Mouse (Mus musculus) ovary, adult 18-20 months (tissue): ENCODE measurements around the gene Ebi3.
"Not testable (repeated sequence)": the region's sequence is repeated elsewhere in the genome, so short reads cannot be mapped to it uniquely, and the experiment has no call there.

Experiments used
- DNase-seq: peaks from one replicate; pipeline ENCODE4 v3.0.0; 2022; ENCODE audit warnings: low spot score, mixed read lengths

The Ebi3 gene

DNA sequence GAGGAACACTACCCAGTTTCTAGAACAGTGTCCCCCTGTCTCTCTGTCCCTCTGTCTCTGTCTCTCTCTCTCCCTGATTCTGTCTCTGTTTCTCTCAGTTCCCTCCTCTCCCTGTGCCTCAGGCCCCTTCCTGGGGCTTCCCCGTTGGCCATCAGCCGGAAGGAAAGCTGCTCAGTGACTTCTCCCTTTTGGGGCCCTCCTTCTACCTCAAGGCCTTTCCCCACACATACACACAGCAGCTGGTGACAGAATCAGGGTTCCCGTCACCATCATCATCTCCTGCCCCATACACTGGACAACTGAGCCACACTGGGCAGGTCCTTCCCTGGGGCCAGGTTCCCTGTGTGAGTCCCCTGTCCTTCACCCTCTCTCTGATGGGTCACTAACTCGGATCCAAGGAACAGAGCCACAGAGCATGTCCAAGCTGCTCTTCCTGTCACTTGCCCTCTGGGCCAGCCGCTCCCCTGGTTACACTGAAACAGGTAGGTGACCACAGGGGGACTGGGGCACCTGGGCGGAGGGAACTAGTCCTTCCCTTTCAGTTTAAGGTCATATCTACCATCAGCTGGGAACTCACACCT lies at the start of gene Ebi3:
Ebi3 (plus strand) TSS at position 194 of the 581 bp plus-strand sequence.
- DNase-seq = peak; percentile 1

DNA sequence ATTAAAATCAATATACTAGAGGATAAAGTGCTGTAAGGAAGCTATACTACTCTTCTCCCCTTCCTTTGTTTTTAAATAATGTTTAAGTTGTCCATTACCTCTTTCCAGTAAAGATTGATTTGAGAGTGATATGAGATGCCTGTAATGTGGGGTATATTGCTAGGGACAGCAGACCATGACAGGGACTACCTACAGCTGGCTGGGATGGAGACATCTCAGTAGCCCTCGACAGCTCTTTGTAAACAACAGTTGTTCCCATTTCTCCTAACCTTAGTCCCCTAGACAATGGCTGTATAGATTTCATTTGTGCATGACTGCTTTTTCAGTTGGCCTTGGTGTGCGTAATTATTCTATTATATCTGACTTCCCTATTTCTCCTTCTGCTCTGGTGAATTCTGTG lies 49.4 kb upstream of the Ebi3 start:
- DNase-seq = no peak

DNA sequence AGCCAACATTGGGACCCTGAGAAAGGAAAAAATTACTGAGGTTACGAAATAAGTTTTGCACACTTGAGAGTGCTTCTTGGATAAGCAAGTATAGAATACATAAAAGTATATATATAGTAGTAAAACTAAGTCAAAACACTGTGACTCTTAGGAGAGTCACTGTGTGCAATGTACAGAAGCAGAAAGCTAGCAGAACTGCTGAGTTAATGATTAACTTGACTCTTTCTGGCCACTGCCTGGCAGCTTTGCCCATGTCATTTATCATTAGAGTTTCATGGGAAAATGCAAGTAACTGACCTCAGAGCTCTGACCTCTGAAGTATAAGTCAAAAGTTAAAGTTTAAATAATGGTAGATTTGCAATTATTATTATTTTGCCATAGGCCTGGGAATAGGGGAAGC lies 48.8 kb upstream of the Ebi3 start:
- no peak for DNase-seq

DNA sequence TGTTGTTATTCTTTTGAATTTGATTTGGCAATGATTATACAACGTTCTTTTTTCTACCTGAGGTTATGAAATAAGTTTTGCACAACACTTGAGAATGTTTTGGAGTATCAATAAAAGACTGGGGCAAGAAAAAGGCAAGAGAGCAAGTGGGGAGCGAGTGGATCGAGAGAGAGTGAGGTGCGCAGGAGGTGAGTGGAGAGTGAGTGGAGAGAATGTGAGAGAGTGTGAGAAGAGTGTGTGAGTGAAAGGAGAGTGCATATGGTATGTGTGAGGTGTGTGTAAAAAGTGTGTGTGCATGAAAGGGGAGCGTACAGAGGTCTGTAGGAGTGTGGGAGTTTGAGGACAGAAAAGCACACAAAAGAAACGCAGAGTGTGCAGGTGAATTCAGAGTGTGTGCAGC lies 48.3 kb upstream of the Ebi3 start:
- no peak for DNase-seq

DNA sequence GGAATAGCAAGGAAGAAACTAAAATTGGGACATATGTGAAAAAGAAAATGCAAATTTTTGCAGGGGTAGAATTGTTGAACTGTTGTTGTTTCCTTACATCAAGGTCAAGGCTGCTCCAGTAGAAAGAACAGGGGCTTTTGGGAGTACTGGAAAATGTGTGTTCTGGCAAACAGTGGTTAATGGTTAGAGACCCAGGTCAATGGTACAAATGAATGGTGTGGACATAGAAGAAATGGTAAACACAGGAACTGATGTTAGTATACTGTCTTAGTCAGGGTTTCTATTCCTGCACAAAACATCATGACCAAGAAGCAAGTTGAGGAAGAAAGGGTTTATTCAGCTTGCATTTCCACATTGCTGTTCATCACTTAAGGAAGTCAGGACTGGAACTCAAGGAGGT lies 45.8 kb upstream of the Ebi3 start:
- no peak for DNase-seq

DNA sequence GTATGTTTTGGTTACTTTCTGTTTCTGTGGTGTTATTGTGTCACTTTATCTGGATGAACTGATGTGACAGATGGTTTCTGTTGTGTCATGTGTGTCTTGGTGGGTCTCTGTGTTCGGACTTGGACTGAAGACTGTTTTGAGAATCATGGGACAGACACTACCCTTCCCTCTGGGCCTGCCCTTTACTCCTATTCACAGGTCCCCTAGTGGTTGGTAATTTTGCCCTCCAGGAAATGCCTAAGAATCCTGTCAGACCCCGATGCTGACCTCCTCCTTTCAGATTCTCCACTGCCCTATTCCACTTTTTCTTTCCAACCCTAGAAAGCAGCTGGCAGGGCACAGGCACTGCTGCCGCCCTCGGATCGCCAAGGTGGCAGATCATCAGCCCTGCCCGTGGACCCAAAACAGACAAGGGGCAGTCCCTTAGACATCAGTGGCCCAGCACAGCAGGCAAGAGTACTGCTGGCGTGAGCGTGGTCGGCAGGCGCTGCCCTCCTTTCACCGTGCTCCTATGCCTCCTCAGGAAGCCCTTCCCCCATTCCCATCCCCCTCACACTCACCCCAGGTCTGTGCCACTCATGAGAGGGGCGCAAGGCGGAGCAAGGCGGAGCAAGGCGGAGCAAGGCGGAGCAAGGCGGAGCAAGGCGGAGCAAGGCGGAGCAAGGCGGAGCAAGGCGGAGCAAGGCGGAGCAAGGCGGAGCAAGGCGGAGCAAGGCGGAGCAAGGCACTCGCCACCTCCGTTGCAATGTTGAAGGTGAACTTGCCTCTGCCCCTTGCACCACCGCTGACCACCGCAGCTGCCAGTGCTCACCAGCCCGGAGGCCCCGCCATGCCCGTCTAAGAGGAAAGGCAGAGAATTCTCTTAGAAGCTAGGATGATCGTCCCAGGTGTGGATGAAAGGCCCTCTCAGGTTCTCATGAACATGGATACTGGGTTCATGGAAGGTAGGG lies 20.6 kb upstream of the Ebi3 start:
- peak; percentile 38 for DNase-seq

DNA sequence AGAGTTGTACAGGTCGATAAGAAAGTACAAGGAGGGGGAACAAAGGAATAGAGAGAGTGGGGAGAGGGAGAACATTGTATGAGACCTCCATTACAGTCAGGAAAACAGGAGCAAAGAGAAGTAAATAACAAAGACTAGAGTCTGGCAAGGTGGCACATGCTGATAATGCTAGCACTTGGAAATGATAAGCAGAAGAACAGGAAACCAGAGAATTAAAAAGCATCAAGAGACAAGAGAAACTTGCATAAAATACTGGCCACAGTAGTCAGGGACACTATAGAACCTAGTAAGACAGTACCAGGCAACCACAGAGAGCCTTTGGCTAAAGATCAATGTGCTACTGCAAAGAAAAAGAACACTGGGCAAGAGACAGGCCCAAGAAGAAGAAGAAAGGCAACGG lies 19.8 kb upstream of the Ebi3 start:
- no peak for DNase-seq

DNA sequence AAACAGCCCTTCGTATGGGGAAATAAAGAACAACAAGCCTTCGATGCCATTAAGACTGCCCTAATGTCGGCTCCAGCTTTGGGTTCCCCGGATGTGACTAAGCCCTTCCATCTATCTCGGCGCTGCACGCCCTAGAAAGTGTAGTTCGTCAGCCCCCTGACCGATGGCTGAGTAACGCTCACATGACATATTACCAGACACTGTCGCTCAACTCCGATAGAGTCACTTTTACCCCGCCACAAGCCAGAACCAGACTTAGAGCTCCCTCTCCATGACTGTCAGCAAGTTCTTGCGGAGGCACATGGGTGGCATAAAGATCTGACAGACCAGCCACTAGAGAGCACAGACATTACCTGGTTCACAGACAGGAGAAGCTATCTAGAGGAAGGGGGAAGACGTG lies 19.2 kb upstream of the Ebi3 start:
- DNase-seq = no peak

DNA sequence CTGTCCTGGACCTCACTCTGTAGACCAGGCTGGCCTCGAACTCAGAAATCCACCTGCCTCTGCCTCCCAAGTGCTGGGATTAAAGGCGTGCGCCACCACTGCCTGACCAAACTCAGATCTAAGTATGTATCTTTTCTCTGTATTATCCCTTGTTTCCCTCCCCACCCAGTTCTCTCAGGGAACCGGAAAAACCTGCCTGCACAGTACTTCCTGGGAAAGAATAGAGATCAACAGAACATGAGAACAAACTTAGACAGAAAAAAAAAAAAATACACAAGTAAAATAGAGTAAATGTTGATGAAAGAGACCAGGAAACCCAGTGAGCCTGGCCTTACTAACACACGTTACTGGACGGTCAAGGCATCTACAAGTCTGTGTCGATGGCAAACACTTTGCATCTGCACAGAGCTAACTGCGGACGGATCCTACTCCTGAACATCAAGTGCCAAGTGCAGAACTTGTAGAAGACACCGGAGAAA lies 8.0 kb upstream of the Ebi3 start:
- DNase-seq = not testable (repeated sequence)

DNA sequence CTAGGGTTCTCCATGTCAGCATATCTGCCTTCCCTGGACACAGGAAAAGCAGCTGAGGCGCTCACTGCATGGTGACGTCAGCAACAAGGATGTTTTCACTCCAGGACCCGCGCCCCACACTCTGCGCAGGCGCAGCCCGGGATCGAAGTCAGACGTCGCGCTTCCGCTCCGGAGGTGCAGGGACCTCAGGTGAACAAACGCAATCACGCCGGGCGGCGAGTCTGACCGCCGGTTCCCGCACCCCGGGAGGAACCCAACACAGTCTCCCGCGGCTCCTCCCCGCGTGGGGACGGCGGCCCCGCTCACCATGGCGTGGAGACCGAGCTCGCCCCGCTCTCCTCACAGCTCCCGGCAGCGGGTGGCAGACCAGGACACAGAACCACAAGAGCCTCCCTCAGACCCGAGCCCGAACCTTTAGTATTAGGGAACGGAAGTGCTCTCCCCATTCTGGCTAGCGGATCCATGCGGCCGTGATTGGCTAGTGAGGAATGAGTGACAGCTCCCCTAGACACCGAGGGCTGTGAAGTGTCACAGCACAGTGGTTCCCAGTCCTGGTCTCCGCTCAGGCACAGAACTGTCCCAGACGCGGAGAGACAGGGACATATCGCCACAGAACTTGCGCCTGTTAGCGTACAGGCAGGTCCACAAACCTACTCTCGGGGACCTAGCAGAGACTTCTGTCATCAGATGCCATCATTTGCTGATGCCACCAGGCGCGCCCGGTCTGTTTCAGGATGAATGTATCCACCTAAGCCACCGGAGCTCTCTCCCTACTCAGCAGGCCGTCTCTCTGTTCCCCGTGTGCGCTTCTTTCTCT lies 7.4 kb upstream of the Ebi3 start:
- peak; percentile 90 for DNase-seq

DNA sequence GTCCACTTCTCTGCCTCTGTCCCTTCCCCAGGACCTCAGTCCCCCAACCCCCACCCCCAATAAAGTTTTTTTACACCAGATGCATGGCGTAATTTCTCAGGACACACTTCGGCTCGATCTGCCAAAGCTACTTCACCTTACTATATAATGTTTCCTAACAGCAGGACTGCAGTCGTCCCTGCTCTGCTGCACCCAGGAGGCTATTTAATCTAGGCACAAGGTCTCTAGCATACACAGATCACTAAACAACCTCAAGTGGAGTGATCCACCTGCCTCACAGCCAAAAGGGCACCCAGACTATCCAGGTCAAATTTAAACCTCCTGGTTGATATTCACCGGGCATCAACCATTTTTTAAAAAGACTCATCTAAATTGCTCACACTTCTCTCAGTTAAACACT lies 6.7 kb upstream of the Ebi3 start:
- DNase-seq = no peak

DNA sequence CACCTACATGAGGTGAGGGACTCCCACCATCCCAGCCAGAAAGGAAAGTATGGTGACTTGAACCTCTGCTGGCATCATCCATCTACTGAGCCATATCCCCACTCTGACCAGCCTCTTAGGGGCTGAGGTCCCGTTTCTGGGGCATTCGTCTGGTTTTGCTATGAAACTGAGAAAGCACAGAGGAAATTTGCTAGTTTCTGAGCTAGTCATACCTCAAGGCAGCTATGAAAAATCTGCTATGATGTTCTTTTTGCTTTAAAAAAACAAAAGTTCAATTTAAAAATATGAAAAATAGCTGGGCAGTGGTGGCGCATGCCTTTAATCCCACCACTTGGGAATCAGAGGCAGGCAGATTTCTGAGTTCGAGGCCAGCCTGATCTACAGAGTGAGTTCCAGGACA lies 3.8 kb upstream of the Ebi3 start:
- DNase-seq = no peak

DNA sequence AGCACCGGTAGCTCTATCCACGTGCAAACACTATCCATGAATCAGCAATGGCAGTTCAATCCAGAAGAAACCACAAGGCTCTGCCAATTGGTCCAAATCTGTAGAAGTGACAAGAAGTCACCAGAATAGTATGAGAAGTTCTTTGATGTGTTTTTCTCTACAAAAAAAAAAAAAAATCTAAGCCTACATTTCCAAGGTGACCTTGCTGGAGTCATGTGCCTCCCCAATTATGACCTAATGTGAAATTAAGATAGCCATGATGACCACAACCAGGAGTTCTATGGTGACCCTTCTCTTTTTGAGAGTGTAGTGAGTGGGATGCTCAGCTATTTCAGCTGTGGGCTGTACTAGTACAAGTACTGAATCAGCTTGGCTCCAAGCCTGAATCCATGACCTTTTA lies 3.0 kb upstream of the Ebi3 start, which contains the start of gene Zfp119b:
Zfp119b (minus strand) TSS at position 101 of the 400 bp plus-strand sequence.
- DNase-seq = no peak

DNA sequence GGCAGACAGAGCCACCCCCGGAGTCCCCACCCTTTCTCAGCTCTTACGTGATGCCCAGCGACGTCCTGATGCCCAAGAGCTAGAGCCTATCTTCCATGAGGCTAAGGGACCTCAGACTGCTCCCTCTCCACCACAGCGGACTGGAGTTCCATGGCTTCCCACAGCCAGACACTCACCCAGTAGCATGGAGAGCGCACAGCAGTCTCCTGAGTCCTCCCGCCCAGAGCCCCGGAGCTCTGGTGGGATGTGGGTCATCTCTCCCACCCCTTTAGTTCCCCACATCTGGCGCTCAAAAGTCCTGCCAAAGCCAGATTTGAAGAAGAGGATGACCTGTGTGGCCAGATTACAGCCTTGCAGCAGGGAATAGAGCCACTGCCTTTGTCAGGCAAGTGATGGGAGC lies 1.8 kb upstream of the Ebi3 start:
- DNase-seq = no peak

DNA sequence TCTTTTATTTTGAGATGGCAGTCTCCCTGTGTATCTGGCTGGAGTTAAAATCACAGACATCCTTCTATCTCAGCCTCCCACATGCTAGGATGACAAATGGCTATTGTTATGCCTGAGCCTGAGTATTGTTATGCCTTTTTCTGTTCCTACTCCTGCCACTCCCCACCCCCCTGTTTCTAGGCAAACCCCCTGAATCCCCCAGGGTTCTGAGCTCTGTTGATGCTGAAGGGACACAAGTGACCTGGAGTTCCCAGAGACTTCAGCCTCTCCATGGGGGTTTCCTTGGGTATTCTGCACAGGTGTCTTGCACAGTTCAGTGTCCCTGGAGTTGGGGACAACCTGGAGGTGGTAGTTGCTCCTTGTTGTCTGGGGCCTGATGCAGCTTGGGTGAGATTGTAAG lies 399 bp upstream of the Ebi3 start:
- DNase-seq = no peak

DNA sequence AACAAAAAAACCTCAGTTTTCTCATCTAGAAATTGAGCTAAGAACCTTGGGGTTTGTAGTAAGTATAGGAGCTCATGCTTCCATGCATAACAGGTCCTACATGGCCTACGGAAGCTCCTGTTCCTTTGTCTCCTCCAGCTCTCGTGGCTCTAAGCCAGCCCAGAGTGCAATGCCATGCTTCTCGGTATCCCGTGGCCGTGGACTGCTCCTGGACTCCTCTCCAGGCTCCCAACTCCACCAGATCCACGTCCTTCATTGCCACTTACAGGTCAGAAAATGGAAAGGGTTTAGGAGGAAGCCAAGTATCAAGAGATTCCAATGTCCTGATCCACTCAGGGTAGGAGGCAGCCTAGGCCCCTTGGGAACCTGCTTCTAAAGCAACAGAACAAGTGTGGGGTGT lies 1.3 kb downstream of the Ebi3 start:
- DNase-seq = no peak

DNA sequence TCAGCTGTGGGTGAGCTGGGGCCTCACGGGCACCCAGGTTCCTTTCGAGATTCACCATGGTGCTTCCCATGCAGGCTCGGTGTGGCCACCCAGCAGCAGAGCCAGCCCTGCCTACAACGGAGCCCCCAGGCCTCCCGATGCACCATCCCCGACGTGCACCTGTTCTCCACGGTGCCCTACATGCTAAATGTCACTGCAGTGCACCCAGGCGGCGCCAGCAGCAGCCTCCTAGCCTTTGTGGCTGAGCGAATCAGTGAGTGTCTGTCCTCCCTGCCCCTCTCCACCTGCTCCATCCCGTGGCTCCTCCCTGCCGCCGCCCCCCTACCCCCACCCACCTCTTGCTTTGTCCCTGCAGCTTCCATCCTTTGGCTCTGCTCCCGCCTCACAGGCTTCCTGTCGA lies 1.8 kb downstream of the Ebi3 start:
- DNase-seq = no peak

DNA sequence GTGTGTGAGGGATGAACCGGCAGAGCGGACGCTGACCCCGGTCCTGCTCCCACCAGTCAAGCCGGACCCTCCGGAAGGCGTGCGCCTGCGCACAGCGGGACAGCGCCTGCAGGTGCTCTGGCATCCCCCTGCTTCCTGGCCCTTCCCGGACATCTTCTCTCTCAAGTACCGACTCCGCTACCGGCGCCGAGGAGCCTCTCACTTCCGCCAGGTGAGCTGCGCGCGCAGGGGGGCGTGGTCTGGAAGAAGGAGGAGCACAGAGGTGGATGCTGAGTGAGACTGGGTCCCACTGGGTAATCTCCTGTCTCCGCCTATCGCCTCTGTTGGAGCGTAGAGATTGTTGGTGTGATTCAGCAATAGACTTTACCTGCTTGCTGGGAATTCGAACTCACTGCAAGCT lies 3.7 kb downstream of the Ebi3 start:
- peak; percentile 33 for DNase-seq

DNA sequence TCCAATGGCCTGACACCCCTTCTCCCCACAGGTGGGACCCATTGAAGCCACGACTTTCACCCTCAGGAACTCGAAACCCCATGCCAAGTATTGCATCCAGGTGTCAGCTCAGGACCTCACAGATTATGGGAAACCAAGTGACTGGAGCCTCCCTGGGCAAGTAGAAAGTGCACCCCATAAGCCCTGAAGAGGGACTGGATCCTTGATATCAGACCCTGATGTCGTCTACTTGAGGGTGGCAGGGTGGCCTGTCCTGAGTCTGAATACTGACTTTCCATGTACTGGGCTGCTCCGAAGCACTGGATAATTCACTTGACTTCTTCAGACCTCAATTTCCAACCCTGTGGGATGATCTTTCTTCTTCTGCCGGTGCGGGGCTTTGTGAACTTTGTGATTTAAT lies 4.2 kb downstream of the Ebi3 start:
- peak; percentile 1 for DNase-seq

DNA sequence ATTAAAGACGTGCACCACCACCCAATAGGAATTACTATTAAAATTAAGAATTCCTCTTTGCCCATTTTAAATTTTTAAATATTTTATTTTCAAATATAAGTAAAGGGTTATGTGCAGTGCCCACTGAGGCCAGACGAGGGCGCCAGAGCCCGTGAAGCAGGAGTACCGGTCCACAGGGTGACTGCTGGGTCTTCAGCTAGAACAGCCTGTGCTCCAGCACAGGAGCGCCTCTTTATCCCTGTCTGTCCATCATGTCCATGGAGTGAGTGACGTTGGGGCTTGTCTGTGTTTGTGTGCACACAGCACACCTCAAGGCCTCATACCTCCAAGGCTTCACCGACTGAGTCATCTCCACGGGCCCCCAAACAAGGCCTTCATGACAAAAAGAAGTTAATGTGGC lies 4.7 kb downstream of the Ebi3 start:
- DNase-seq = peak; percentile 21

DNA sequence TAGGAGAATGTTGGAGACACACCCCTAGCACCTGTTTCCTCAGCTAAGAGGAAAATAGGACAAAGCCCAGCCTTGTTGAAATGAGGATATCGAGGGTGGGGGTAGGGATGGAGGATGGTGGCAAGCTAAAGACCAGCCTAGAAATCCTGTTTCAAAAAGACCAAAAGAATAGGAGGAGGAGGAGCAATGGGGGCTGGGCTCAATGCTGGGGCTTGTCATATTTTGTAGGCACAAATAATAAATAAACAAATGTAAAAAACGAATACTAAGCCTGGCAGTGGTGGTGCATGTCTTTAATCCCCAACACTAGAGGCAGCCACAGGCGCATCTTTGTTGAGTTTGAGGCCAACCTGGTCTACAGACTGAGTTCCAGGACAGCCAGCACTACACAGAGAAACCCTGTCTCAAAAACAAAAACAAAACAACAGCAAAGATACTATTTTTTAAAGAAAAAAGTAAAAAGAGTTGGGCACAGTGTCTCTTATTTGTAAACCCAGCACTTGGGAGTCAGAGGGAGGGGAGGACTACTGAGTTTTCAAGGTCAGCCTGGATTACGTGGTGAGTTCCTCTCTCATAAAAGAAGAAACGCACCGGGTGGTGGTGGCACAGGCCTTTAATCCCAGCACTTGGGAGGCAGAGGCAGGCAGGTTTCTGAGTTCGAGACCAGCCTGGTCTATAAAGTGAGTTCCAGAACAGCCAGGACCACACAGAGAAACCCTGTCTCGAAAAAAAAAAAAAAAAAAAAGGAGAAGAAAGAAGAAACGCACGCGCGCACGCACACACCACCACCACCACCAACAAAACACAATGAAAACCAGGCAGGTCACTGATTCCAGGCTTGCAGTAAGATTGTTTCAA lies 5.5 kb downstream of the Ebi3 start:
- DNase-seq = no peak

DNA sequence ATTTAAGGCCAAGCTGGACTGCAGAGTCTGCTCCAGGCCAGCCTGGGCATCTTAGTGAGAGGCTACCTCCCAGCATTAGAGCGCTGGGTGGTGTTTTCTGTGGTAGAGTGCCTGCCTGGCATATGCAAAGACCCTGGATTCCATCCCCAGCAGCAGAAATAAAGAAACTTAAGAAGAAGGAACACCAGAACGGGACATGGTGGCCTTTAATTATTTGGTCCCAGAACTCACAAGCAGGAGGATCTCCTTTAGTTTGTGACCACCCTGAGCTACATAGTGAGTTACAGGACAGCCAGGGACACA lies 6.1 kb downstream of the Ebi3 start:
- DNase-seq = peak; percentile 1
